ENCODE assay signal across 8 mouse cellular contexts in the genomic region with DNA sequence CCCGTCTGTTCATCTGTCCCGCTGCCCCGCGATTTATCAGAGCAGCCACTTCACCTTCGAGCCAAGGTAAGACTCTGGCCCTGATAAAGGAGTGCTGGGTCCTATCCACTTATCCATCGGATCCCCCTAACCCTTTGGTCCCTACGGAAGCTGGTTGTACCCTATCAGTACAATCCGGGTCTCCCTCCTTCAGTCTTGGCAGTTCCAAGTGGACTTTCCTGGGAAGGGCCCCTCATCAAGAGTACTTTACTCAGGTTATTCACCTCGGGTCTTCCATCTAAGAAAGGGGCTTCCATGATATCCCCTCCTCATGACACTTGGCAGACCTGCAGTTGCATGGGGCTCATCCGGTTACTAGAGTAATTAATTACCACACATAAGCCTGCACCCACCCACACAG. TPM values are rescaled to one million over a fixed set of nuclear protein-coding genes. Genes with fewer than 3 reads are reported as not detected.
DNase-seq lines count a peak whose midpoint lies in the region; ATAC-seq and TF ChIP-seq lines count a peak whose summit lies in the region.

No protein-coding gene starts in this region.

- ATAC-seq in heart, postnatal 0 days (ENCODE audit: insufficient read depth, low read depth) = no peak; the same call in 1 of the 2 replicates
- no peak; the same call in 1 of the 2 replicates for ATAC-seq in hindbrain, embryonic 11.5 days (ENCODE audit: low FRiP score)
- no peak for ATAC-seq in midbrain, embryonic 11.5 days (ENCODE audit: low FRiP score)

- H3K9ac ChIP-seq in heart, postnatal 0 days (replicated peaks; ENCODE audit: low read depth, low read length) = no peak overlapping the region
- no peak overlapping the region for H3K9ac ChIP-seq in heart, adult 2 months (ENCODE audit: low read depth, low read length)
- peak overlapping the region; percentile 49 for H3K9ac ChIP-seq in hindbrain, embryonic 11.5 days (ENCODE audit: low read depth, low read length)
- H3K9ac ChIP-seq in midbrain, embryonic 11.5 days (ENCODE audit: low read length) = peak overlapping the region; percentile 43; the same call in 1 of the 2 replicates

- H3K27ac ChIP-seq in heart, postnatal 0 days (ENCODE audit: low read depth) = no peak overlapping the region
- H3K27ac ChIP-seq in heart, adult 2 months = no peak overlapping the region
- no peak overlapping the region for H3K27ac ChIP-seq in bone marrow, adult 2 months (ENCODE audit: control insufficient read depth, insufficient read depth, low read depth, low read length, poor library complexity)
- H3K27ac ChIP-seq in hindbrain, embryonic 11.5 days (ENCODE audit: low read depth, low read length) = no peak overlapping the region
- H3K27ac ChIP-seq in midbrain, embryonic 11.5 days (ENCODE audit: low read depth, low read length) = no peak overlapping the region

- intact Hi-C loops in heart, adult 2 months (cut with DNase I) = no loop called here

- H3K79me2 ChIP-seq in heart, adult 2 months (replicated peaks; ENCODE audit: control insufficient read depth, insufficient read depth, low read length) = no peaks in the 10 kb centered on the region

- peak overlapping the region; percentile 45 for H3K4me3 ChIP-seq in heart, postnatal 0 days (ENCODE audit: low read depth, low read length)
- no peak overlapping the region for H3K4me3 ChIP-seq in heart, adult 2 months
- H3K4me3 ChIP-seq in bone marrow, adult 2 months (replicated peaks; ENCODE audit: control insufficient read depth, low read depth, low read length) = peak overlapping the region; percentile 4
- peak overlapping the region; percentile 46 for H3K4me3 ChIP-seq in hindbrain, embryonic 11.5 days (ENCODE audit: low read depth, low read length)
- peak overlapping the region; percentile 39 for H3K4me3 ChIP-seq in midbrain, embryonic 11.5 days (ENCODE audit: low read depth, low read length)

- no peak for TF ChIP-seq CTCF in heart, postnatal 0 days (IDR thresholded peaks at IDR 0.05; ENCODE audit: low read depth)
- TF ChIP-seq CTCF in heart, adult 2 months (IDR thresholded peaks at IDR 0.05) = no peak
- TF ChIP-seq CTCF in bone marrow, adult 2 months (IDR thresholded peaks at IDR 0.05; ENCODE audit: control insufficient read depth, insufficient read depth, low read length) = no peak

- WGBS in heart, postnatal 0 days = 12% methylated on average over 10 of the region's 10 CpGs
- 11% methylated on average over 10 of the region's 10 CpGs for WGBS in heart, adult 2 months
- 24% methylated on average over 10 of the region's 10 CpGs for WGBS in bone marrow, adult 2 months
- WGBS in hindbrain, embryonic 11.5 days = 23% methylated on average over 10 of the region's 10 CpGs
- WGBS in midbrain, embryonic 11.5 days = 18% methylated on average over 10 of the region's 10 CpGs

- TF ChIP-seq POLR2A in heart, adult 2 months (IDR thresholded peaks at IDR 0.05; ENCODE audit: insufficient read depth, low read depth, low read length) = no peak
- TF ChIP-seq POLR2A in bone marrow, adult 2 months (IDR thresholded peaks at IDR 0.05; ENCODE audit: borderline replicate concordance, control insufficient read depth, low read depth, low read length) = no peak

- no peak for DNase-seq in heart, postnatal 0 days (ENCODE audit: low spot score)
- DNase-seq in heart, adult 2 months = no peak
- DNase-seq in hindbrain, embryonic 11.5 days (ENCODE audit: low spot score) = no peak
- peak; percentile 92 for DNase-seq in midbrain, embryonic 11.5 days (ENCODE audit: low spot score, missing footprints)
- no peak for DNase-seq in c-Kit-positive CD71-positive TER-119-positive erythroid progenitor cells, embryonic 14.5 days (ENCODE audit: low spot score)
- DNase-seq in cerebellum, postnatal 36 days = no peak
- no peak for DNase-seq in ovary, postnatal 14 days (ENCODE audit: low spot score)

- peak overlapping the region; percentile 65 for H3K4me2 ChIP-seq in heart, postnatal 0 days (ENCODE audit: low read depth, low read length)
- H3K4me2 ChIP-seq in hindbrain, embryonic 11.5 days (replicated peaks; ENCODE audit: low read depth, low read length) = peak overlapping the region; percentile 72
- H3K4me2 ChIP-seq in midbrain, embryonic 11.5 days = peak overlapping the region; percentile 57

- H3K4me1 ChIP-seq in heart, postnatal 0 days (ENCODE audit: control insufficient read depth, insufficient read depth) = peaks cover 8% of the 10 kb centered on the region
- H3K4me1 ChIP-seq in heart, adult 2 months (ENCODE audit: control insufficient read depth, insufficient read depth, low read length) = no peaks in the 10 kb centered on the region
- H3K4me1 ChIP-seq in bone marrow, adult 2 months (ENCODE audit: control insufficient read depth, insufficient read depth, low read length) = no peaks in the 10 kb centered on the region; the same call in 1 of the 2 replicates
- H3K4me1 ChIP-seq in hindbrain, embryonic 11.5 days (replicated peaks; ENCODE audit: control insufficient read depth, insufficient read depth, low read length) = peaks cover 4% of the 10 kb centered on the region; the same call in 1 of the 2 replicates
- peaks cover 8% of the 10 kb centered on the region for H3K4me1 ChIP-seq in midbrain, embryonic 11.5 days (ENCODE audit: control insufficient read depth, insufficient read depth, low read length)

- no peaks in the 10 kb centered on the region for H3K36me3 ChIP-seq in heart, postnatal 0 days (replicated peaks; ENCODE audit: control insufficient read depth, insufficient read depth, low read length)
- H3K36me3 ChIP-seq in heart, adult 2 months (ENCODE audit: control insufficient read depth, insufficient read depth, low read length) = no peaks in the 10 kb centered on the region
- H3K36me3 ChIP-seq in hindbrain, embryonic 11.5 days (ENCODE audit: control insufficient read depth, insufficient read depth, low read length) = no peaks in the 10 kb centered on the region
- H3K36me3 ChIP-seq in midbrain, embryonic 11.5 days (ENCODE audit: control insufficient read depth, insufficient read depth, low read length) = no peaks in the 10 kb centered on the region

- no peak for TF ChIP-seq EP300 in heart, postnatal 0 days (IDR thresholded peaks at IDR 0.05; ENCODE audit: low read depth)
- no peak for TF ChIP-seq EP300 in heart, adult 2 months (IDR thresholded peaks at IDR 0.05; ENCODE audit: insufficient read depth, low read depth, low read length)

- peaks cover 37% of the 10 kb centered on the region for H3K27me3 ChIP-seq in heart, postnatal 0 days (ENCODE audit: control insufficient read depth, insufficient read depth, low read length)
- H3K27me3 ChIP-seq in heart, adult 2 months (ENCODE audit: control insufficient read depth, insufficient read depth, low read length) = peaks cover 6% of the 10 kb centered on the region; the same call in 1 of the 2 replicates
- H3K27me3 ChIP-seq in hindbrain, embryonic 11.5 days (ENCODE audit: control insufficient read depth, insufficient read depth, low read length) = peaks cover 4% of the 10 kb centered on the region; the same call in 1 of the 2 replicates
- peaks cover 6% of the 10 kb centered on the region for H3K27me3 ChIP-seq in midbrain, embryonic 11.5 days (ENCODE audit: control insufficient read depth, insufficient read depth, low read length)

- H3K9me3 ChIP-seq in heart, postnatal 0 days (replicated peaks; ENCODE audit: control insufficient read depth, low read length) = no peaks in the 10 kb centered on the region
- no peaks in the 10 kb centered on the region for H3K9me3 ChIP-seq in hindbrain, embryonic 11.5 days (ENCODE audit: control insufficient read depth, low read length)
- H3K9me3 ChIP-seq in midbrain, embryonic 11.5 days (ENCODE audit: control insufficient read depth, low read length) = no peaks in the 10 kb centered on the region

RNA-seq across cellular contexts. Expression of gene Kcnj10, which starts 0.4 kb away (rescaled TPM):
- total RNA-seq in heart, postnatal 0 days (2014; rRNA removed; ENCODE audit: low replicate concordance) = not detected in 2 replicates
- polyA plus RNA-seq in heart, postnatal 0 days (2015; fragmentation: Nextera tagmentation; extraction: Ambion mirVana) = 0.03 TPM in 1 of 2 replicates, not detected in the other
- under 1 TPM; 0.07 to 0.08 TPM for total RNA-seq in heart, adult 2 months (2021)
- polyA plus RNA-seq in heart, adult 2 months (2012; rRNA removed) = 0.26 and 0.27 TPM in 2 replicates
- polyA plus RNA-seq in bone marrow, adult 2 months (2011; ENCODE audit: insufficient read depth, insufficient read length, low replicate concordance, missing spikeins) = 1.0 and 2.3 TPM in 2 replicates
- polyA plus RNA-seq in hindbrain, embryonic 11.5 days (2014; fragmentation: Nextera tagmentation; extraction: Ambion mirVana) = 0.73 TPM in 2 replicates
- polyA plus RNA-seq in midbrain, embryonic 11.5 days (2014; fragmentation: Nextera tagmentation; extraction: Ambion mirVana) = 0.75 TPM in 2 replicates

RNA-seq across cellular contexts. Expression of gene Kcnj9, which starts 12.3 kb away (rescaled TPM):
- not detected in 2 replicates for total RNA-seq in heart, postnatal 0 days (2014; rRNA removed; ENCODE audit: low replicate concordance)
- not detected in 2 replicates for polyA plus RNA-seq in heart, postnatal 0 days (2015; fragmentation: Nextera tagmentation; extraction: Ambion mirVana)
- total RNA-seq in heart, adult 2 months (2021) = not detected
- polyA plus RNA-seq in heart, adult 2 months (2012; rRNA removed) = 0.04 and 0.06 TPM in 2 replicates
- 1.2 TPM in 1 of 2 replicates, not detected in the other for polyA plus RNA-seq in bone marrow, adult 2 months (2011; ENCODE audit: insufficient read depth, insufficient read length, low replicate concordance, missing spikeins)
- polyA plus RNA-seq in hindbrain, embryonic 11.5 days (2014; fragmentation: Nextera tagmentation; extraction: Ambion mirVana) = 0.17 and 0.46 TPM in 2 replicates
- polyA plus RNA-seq in midbrain, embryonic 11.5 days (2014; fragmentation: Nextera tagmentation; extraction: Ambion mirVana) = 0.37 and 0.43 TPM in 2 replicates

RNA-seq across cellular contexts. Expression of gene Pigm, which starts 35.0 kb away (rescaled TPM):
- 13.8 and 14.8 TPM in 2 replicates for total RNA-seq in heart, postnatal 0 days (2014; rRNA removed; ENCODE audit: low replicate concordance)
- polyA plus RNA-seq in heart, postnatal 0 days (2015; fragmentation: Nextera tagmentation; extraction: Ambion mirVana) = 2.1 and 2.2 TPM in 2 replicates
- total RNA-seq in heart, adult 2 months (2021) = 1 to 10 TPM; 3.8 to 4.2 TPM
- polyA plus RNA-seq in heart, adult 2 months (2012; rRNA removed) = 3.3 and 3.7 TPM in 2 replicates
- 5.2 and 8.8 TPM in 2 replicates for polyA plus RNA-seq in bone marrow, adult 2 months (2011; ENCODE audit: insufficient read depth, insufficient read length, low replicate concordance, missing spikeins)
- 11.0 and 11.8 TPM in 2 replicates for polyA plus RNA-seq in hindbrain, embryonic 11.5 days (2014; fragmentation: Nextera tagmentation; extraction: Ambion mirVana)
- 11.0 and 12.2 TPM in 2 replicates for polyA plus RNA-seq in midbrain, embryonic 11.5 days (2014; fragmentation: Nextera tagmentation; extraction: Ambion mirVana)

RNA-seq across cellular contexts. Expression of gene Atp1a2, which starts 43.5 kb away (rescaled TPM):
- 130 and 131 TPM in 2 replicates for total RNA-seq in heart, postnatal 0 days (2014; rRNA removed; ENCODE audit: low replicate concordance)
- polyA plus RNA-seq in heart, postnatal 0 days (2015; fragmentation: Nextera tagmentation; extraction: Ambion mirVana) = 27.1 and 29.0 TPM in 2 replicates
- 100 to 1,000 TPM; 462 to 588 TPM for total RNA-seq in heart, adult 2 months (2021)
- 319 and 349 TPM in 2 replicates for polyA plus RNA-seq in heart, adult 2 months (2012; rRNA removed)
- 2.9 and 5.7 TPM in 2 replicates for polyA plus RNA-seq in bone marrow, adult 2 months (2011; ENCODE audit: insufficient read depth, insufficient read length, low replicate concordance, missing spikeins)
- 1.9 and 2.6 TPM in 2 replicates for polyA plus RNA-seq in hindbrain, embryonic 11.5 days (2014; fragmentation: Nextera tagmentation; extraction: Ambion mirVana)
- 1.4 and 1.9 TPM in 2 replicates for polyA plus RNA-seq in midbrain, embryonic 11.5 days (2014; fragmentation: Nextera tagmentation; extraction: Ambion mirVana)

Comparison
In these comparisons a context has a peak if more than half of its experiments do, and no peak if none do; other contexts are left out.
1. H3K9ac ChIP-seq: peak in hindbrain, embryonic 11.5 days (single experiment) and midbrain, embryonic 11.5 days (single experiment); none in heart, postnatal 0 days (single experiment) and heart, adult 2 months (single experiment).
2. Peak in every context shown above with its lines, with median percentiles within 50 percentile points of each other: H3K4me2 ChIP-seq.